Mouse (Mus musculus): ENCODE data around the gene Rbfox2. TPM values are rescaled to one million over a fixed set of nuclear protein-coding genes. Genes with fewer than 3 reads are reported as not detected.

The Rbfox2 gene
- polyA plus RNA-seq, 1 experiment from 2014 or later, result 87.6 TPM

DNA sequence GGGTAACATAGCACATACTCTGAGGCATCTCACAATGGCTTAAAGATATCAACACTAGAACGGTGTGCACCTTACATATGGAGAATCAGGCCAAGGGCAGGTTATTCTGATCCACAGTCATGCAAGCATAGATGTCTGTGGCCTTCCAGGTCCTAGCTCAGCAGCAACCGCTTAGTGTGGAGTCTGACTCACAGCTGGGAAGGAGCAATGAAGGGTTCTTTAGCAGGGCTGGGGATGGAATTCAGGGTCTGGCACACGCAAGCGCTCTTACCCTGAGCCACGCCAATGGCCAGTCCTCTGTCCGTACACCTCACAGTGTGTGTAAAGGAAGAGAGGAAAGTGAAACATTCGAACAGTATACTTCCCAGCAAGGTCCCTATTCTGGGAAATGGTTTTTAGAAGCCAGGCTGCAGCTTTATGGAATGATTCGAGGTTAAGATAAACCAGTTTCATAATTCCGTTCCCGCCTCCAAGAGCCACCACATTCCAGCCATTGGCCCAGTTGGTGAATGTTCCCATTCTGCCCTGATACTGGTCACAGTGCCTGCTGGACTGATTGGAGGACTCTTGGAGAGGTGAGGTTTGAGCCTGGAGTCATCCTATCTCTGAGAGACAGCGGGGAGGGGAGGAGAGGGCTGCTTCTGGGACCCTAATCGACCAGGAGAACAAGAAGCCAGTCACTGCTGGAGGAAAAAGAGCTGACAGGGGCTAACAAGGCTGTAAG is 262.0 kb downstream of the Rbfox2 start, which contains the start of gene Apol6:
Gene Apol6 (plus strand): TSS at position 133 of the 724 bp plus-strand sequence.
- Histone ChIP-seq H3K27me3 (replicated peaks) (no peaks in the 10 kb centered on the region), H3K4me1 (replicated peaks) (peaks cover 37% of the 10 kb centered on the region), H3K4me2 (no peak within 1 kb of the TSS), H3K27ac (ENCODE audit: poor library complexity, severe bottlenecking) (0 out of 2 replicates have a peak within 1 kb of the TSS, but pooled peaks have one; percentile 31), H3K36me3 (no peaks in the 10 kb centered on the region), H3K9me3 (replicated peaks) (no peaks in the 10 kb centered on the region), H3K9ac (0 out of 2 replicates have a peak within 1 kb of the TSS, but pooled peaks have one; percentile 11), H3K4me3 (no peak within 1 kb of the TSS)
- WGBS, result 74% methylated on average over 12 of the region's 12 CpGs
- no peak for ATAC-seq (ENCODE audit: insufficient number of reproducible peaks, low FRiP score)

DNA sequence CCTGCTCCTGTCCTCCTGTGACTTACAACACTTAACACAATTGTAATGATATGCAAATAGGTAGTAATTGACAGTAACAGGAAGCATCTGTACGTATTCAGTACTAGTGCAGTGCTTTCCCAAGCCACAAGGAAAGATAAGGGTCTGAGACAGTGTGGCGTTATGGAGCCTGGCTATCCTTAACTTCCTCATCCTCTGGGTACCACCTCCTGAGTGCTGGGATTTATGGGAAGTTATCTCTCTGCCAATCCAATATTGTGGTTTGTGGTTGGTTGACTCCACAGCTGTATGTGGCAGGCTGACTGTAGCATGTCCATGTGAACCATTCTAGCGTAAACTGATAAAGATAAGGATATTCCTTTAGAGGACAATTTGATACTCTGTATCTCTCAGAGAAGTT is 266.0 kb downstream of the Rbfox2 start:
- Histone ChIP-seq H3K27ac (ENCODE audit: poor library complexity, severe bottlenecking) (peak overlapping the region; percentile 100; the same call in 1 of the 2 replicates), H3K27me3 (replicated peaks) (no peaks in the 10 kb centered on the region), H3K4me3 (no peak overlapping the region), H3K4me2 (no peak overlapping the region), H3K4me1 (replicated peaks) (peaks cover 74% of the 10 kb centered on the region), H3K9me3 (replicated peaks) (no peaks in the 10 kb centered on the region; the same call in 1 of the 2 replicates), H3K9ac (no peak overlapping the region), H3K36me3 (no peaks in the 10 kb centered on the region)
- no peak for ATAC-seq (ENCODE audit: insufficient number of reproducible peaks, low FRiP score)
- WGBS, result 53% methylated on average over 3 of the region's 3 CpGs

- Histone ChIP-seq H3K9ac (0 out of 2 replicates have a peak overlapping the region, but pooled peaks have one; percentile 7), H3K4me1 (replicated peaks) (peaks cover 73% of the 10 kb centered on the region), H3K9me3 (replicated peaks) (no peaks in the 10 kb centered on the region; the same call in 1 of the 2 replicates), H3K36me3 (no peaks in the 10 kb centered on the region), H3K4me2 (no peak overlapping the region), H3K27ac (ENCODE audit: poor library complexity, severe bottlenecking) (peak overlapping the region; percentile 100), H3K4me3 (no peak overlapping the region), H3K27me3 (replicated peaks) (no peaks in the 10 kb centered on the region)
- no peak for ATAC-seq (ENCODE audit: insufficient number of reproducible peaks, low FRiP score)
- 56% methylated on average over 8 of the region's 9 CpGs for WGBS
These were observed 267.5 kb downstream of the Rbfox2 start for GRCm38 (mm10) chr15:77039211-77039700.

- Histone ChIP-seq H3K9ac (peak overlapping the region; percentile 75), H3K4me2 (peak overlapping the region; percentile 49), H3K4me3 (no peak overlapping the region), H3K9me3 (replicated peaks) (no peaks in the 10 kb centered on the region; the same call in 1 of the 2 replicates), H3K36me3 (no peaks in the 10 kb centered on the region), H3K27me3 (replicated peaks) (no peaks in the 10 kb centered on the region), H3K4me1 (replicated peaks) (peaks cover 65% of the 10 kb centered on the region), H3K27ac (ENCODE audit: poor library complexity, severe bottlenecking) (peak overlapping the region; percentile 100)
- WGBS, result 8% methylated on average over 11 of the region's 11 CpGs
- ATAC-seq (ENCODE audit: insufficient number of reproducible peaks, low FRiP score), result peak; percentile 82
These were observed 269.3 kb downstream of the Rbfox2 start for GRCm38 (mm10) chr15:77037278-77038161.

GRCm38 (mm10) chr15:77036989-77037277 is 269.9 kb downstream of the Rbfox2 start:
- Histone ChIP-seq H3K4me1 (replicated peaks) (peaks cover 65% of the 10 kb centered on the region), H3K9me3 (replicated peaks) (no peaks in the 10 kb centered on the region; the same call in 1 of the 2 replicates), H3K4me2 (peak overlapping the region; percentile 49), H3K27me3 (replicated peaks) (no peaks in the 10 kb centered on the region), H3K27ac (ENCODE audit: poor library complexity, severe bottlenecking) (peak overlapping the region; percentile 100), H3K36me3 (no peaks in the 10 kb centered on the region), H3K9ac (peak overlapping the region; percentile 75), H3K4me3 (no peak overlapping the region)
- WGBS, result 13% methylated on average over 2 of the region's 2 CpGs
- ATAC-seq (ENCODE audit: insufficient number of reproducible peaks, low FRiP score), result peak; percentile 38; the same call in 1 of the 2 replicates

DNA sequence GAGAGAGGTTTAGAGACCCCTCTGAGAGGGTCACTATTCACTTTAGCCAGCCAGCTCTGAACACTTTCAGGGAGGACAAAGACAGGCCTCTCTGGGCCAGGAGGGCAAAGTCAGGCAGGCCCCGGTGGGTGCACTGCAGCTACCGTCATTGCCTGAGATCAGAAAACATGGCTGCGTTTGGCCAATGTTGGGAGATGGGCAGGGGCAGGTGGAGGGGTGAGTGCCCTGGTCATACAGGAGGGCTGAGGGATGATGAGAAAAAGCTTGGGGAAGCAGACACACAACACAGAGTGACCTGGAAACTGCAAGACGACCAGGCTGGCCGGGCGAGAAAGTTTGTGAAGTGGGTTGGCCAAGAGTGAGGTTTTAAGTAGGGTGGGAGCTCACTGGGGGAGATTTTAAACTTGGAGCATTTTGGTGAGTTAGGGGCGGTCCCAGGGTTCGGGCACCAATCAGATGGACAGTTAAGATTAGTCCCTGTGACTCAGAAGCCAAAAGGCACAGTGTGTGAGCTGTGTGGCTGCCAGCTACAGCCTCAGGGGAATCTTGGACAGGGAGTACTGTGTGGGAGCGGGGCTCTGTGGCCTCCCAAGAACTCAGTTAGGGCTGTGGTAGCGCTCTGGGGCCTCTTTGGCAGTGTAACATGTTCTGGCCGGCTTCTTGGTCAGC is 270.4 kb downstream of the Rbfox2 start:
- H3K36me3 ChIP-seq, result no peaks in the 10 kb centered on the region
- peaks cover 66% of the 10 kb centered on the region for H3K4me1 ChIP-seq (replicated peaks)
- peak overlapping the region; percentile 49; the same call in 1 of the 2 replicates for H3K4me2 ChIP-seq
- H3K9me3 ChIP-seq (replicated peaks), result no peaks in the 10 kb centered on the region; the same call in 1 of the 2 replicates
- H3K4me3 ChIP-seq, result no peak overlapping the region
- no peaks in the 10 kb centered on the region for H3K27me3 ChIP-seq (replicated peaks)
- peak overlapping the region; percentile 75 for H3K9ac ChIP-seq
- WGBS, result 54% methylated on average over 11 of the region's 11 CpGs
- H3K27ac ChIP-seq (ENCODE audit: poor library complexity, severe bottlenecking), result peak overlapping the region; percentile 100
- ATAC-seq (ENCODE audit: insufficient number of reproducible peaks, low FRiP score), result no peak

GRCm38 (mm10) chr15:77035643-77036042 is 271.2 kb downstream of the Rbfox2 start:
- Histone ChIP-seq H3K4me1 (replicated peaks) (peaks cover 69% of the 10 kb centered on the region), H3K27me3 (replicated peaks) (no peaks in the 10 kb centered on the region), H3K9ac (peak overlapping the region; percentile 75)

DNA sequence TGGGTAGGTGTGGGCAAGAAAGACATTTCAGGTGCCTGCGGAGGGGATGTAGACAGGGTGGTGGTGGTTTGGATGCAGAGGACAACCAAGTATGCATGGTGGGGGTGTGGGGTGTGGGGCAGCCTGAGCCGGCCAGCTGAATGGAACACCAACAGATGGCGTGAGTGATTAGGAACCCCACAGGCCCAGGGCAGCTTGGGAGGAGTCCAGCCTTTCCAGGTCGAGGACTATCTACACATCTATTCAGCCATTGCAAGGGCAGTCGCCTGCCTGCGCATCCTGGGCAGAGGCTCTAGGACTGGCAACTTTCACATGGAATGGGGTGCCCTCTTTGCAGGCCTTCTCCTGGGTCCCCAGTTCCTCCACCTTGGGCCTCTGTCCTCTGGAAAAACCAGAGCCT is 272.3 kb downstream of the Rbfox2 start:
- ATAC-seq (ENCODE audit: insufficient number of reproducible peaks, low FRiP score), result no peak
- H3K9ac ChIP-seq, result no peak overlapping the region
- H3K36me3 ChIP-seq, result no peaks in the 10 kb centered on the region
- H3K4me3 ChIP-seq, result no peak overlapping the region
- H3K4me1 ChIP-seq (replicated peaks), result peaks cover 66% of the 10 kb centered on the region
- WGBS, result 70% methylated on average over 6 of the region's 6 CpGs
- H3K9me3 ChIP-seq (replicated peaks), result no peaks in the 10 kb centered on the region; the same call in 1 of the 2 replicates
- no peaks in the 10 kb centered on the region for H3K27me3 ChIP-seq (replicated peaks)
- peak overlapping the region; percentile 100; the same call in 1 of the 2 replicates for H3K27ac ChIP-seq (ENCODE audit: poor library complexity, severe bottlenecking)
- H3K4me2 ChIP-seq, result no peak overlapping the region

More at GRCm38 (mm10) chr15:77035643-77036042, 271.2 kb downstream of the Rbfox2 start:
- 77% methylated on average over 3 of the region's 3 CpGs for WGBS
- H3K27ac ChIP-seq (ENCODE audit: poor library complexity, severe bottlenecking), result peak overlapping the region; percentile 100
- no peaks in the 10 kb centered on the region; the same call in 1 of the 2 replicates for H3K9me3 ChIP-seq (replicated peaks)
- no peak overlapping the region for H3K4me2 ChIP-seq
- no peak overlapping the region for H3K4me3 ChIP-seq
- no peaks in the 10 kb centered on the region for H3K36me3 ChIP-seq
- ATAC-seq (ENCODE audit: insufficient number of reproducible peaks, low FRiP score), result no peak

GRCm38 (mm10) chr15:77031271-77031670 is 275.5 kb downstream of the Rbfox2 start:
- WGBS, result 57% methylated on average over 3 of the region's 3 CpGs
- Histone ChIP-seq H3K36me3 (no peaks in the 10 kb centered on the region), H3K9ac (peak overlapping the region; percentile 32; the same call in 1 of the 2 replicates), H3K4me2 (no peak overlapping the region), H3K27ac (ENCODE audit: poor library complexity, severe bottlenecking) (peak overlapping the region; percentile 47), H3K4me3 (no peak overlapping the region), H3K9me3 (replicated peaks) (no peaks in the 10 kb centered on the region), H3K4me1 (replicated peaks) (peaks cover 54% of the 10 kb centered on the region), H3K27me3 (replicated peaks) (no peaks in the 10 kb centered on the region)
- no peak for ATAC-seq (ENCODE audit: insufficient number of reproducible peaks, low FRiP score)

GRCm38 (mm10) chr15:77029331-77029991 is 277.3 kb downstream of the Rbfox2 start:
- Histone ChIP-seq H3K4me2 (0 out of 2 replicates have a peak overlapping the region, but pooled peaks have one; percentile 1), H3K27me3 (replicated peaks) (no peaks in the 10 kb centered on the region), H3K9me3 (replicated peaks) (no peaks in the 10 kb centered on the region), H3K4me3 (no peak overlapping the region), H3K27ac (ENCODE audit: poor library complexity, severe bottlenecking) (peak overlapping the region; percentile 87), H3K9ac (peak overlapping the region; percentile 63), H3K36me3 (no peaks in the 10 kb centered on the region), H3K4me1 (replicated peaks) (peaks cover 47% of the 10 kb centered on the region)
- peak; percentile 41 for ATAC-seq (ENCODE audit: insufficient number of reproducible peaks, low FRiP score)
- WGBS, result 20% methylated on average over 7 of the region's 7 CpGs
